Mouse (Mus musculus) heart, postnatal 25 days (tissue): Measurements from ENCODE around the gene Dcxr. TPM values are rescaled to one million over a fixed set of nuclear protein-coding genes. Genes with fewer than 3 reads are reported as not detected.

Experiments
- DNase-seq: peaks from one replicate; pipeline ENCODE4 v3.0.0; 2022; ENCODE audit warnings: low spot score
- intact Hi-C: fragments of 180-260 bp; cut with DNase I; formaldehyde crosslinking; loops from one replicate; pipeline ENCODE4 v1.15.1; 2025
- total RNA-seq, 2 experiments: library from RNA; stranded (reverse); gene quantifications; 2 replicates each; pipeline ENCODE4 v1.2.3; 2021

Gene Dcxr
- total RNA-seq, 2 experiments from 2014 or later, result 6.8 to 7.5 TPM

GRCm38 (mm10) chr11:120712771-120713568 lies 14.1 kb downstream of the Dcxr start:
- peak; percentile 24 for DNase-seq
- intact Hi-C loops, result loop anchor here (1.0 to 10.0 kb wide), 4 partner anchors 54 to 198 kb away; partner anchors contain the start of gene Sirt7

- DNase-seq, result no peak
Observed at GRCm38 (mm10) chr11:120711980-120712604, 15.0 kb downstream of the Dcxr start.

GRCm38 (mm10) chr11:120710672-120711071 lies 16.4 kb downstream of the Dcxr start:
- DNase-seq, result no peak
- intact Hi-C loops, result loop anchor here (10.0 kb wide), 1 partner anchor 196 kb away; no protein-coding TSS in a partner anchor

More at GRCm38 (mm10) chr11:120711980-120712604, 15.0 kb downstream of the Dcxr start:
- intact Hi-C loops, result loop anchor here (1.0 to 10.0 kb wide), 4 partner anchors 53 to 197 kb away; partner anchors contain the start of gene Sirt7

- DNase-seq, result no peak
- intact Hi-C loops, result no loop called here
Observed at GRCm38 (mm10) chr11:120709551-120709950, 17.5 kb downstream of the Dcxr start.

GRCm38 (mm10) chr11:120707969-120708368 lies 19.1 kb downstream of the Dcxr start:
- DNase-seq, result no peak
- intact Hi-C loops, result no loop called here

GRCm38 (mm10) chr11:120707225-120707624 lies 19.9 kb downstream of the Dcxr start:
- intact Hi-C loops, result no loop called here
- DNase-seq, result no peak

GRCm38 (mm10) chr11:120706120-120706519 lies 21.0 kb downstream of the Dcxr start:
- intact Hi-C loops, result no loop called here
- no peak for DNase-seq

GRCm38 (mm10) chr11:120704486-120705325 lies 22.4 kb downstream of the Dcxr start:
- no peak for DNase-seq
- intact Hi-C loops, result no loop called here

GRCm38 (mm10) chr11:120703696-120704454 lies 23.2 kb downstream of the Dcxr start:
- DNase-seq, result no peak
- intact Hi-C loops, result no loop called here

GRCm38 (mm10) chr11:120697741-120698140 lies 29.3 kb downstream of the Dcxr start:
- intact Hi-C loops, result no loop called here
- peak; percentile 59 for DNase-seq

- intact Hi-C loops, result no loop called here
- DNase-seq, result no peak
Observed at GRCm38 (mm10) chr11:120696568-120696967, 30.5 kb downstream of the Dcxr start.

- intact Hi-C loops, result no loop called here
- DNase-seq, result no peak
Observed at GRCm38 (mm10) chr11:120695641-120696040, 31.4 kb downstream of the Dcxr start.

GRCm38 (mm10) chr11:120695184-120695583 lies 31.9 kb downstream of the Dcxr start:
- intact Hi-C loops, result no loop called here
- no peak for DNase-seq

GRCm38 (mm10) chr11:120693461-120693860 lies 33.6 kb downstream of the Dcxr start:
- DNase-seq, result no peak
- intact Hi-C loops, result no loop called here

GRCm38 (mm10) chr11:120692471-120693011 lies 34.5 kb downstream of the Dcxr start:
- intact Hi-C loops, result no loop called here
- no peak for DNase-seq

GRCm38 (mm10) chr11:120689365-120689764 lies 37.7 kb downstream of the Dcxr start:
- intact Hi-C loops, result no loop called here
- no peak for DNase-seq

GRCm38 (mm10) chr11:120686650-120687272 lies 40.3 kb downstream of the Dcxr start:
- no peak for DNase-seq
- intact Hi-C loops, result no loop called here

GRCm38 (mm10) chr11:120684660-120685059 lies 42.4 kb downstream of the Dcxr start:
- no peak for DNase-seq

GRCm38 (mm10) chr11:120684086-120684485 lies 43.0 kb downstream of the Dcxr start:
- intact Hi-C loops, result no loop called here
- no peak for DNase-seq

More at GRCm38 (mm10) chr11:120684660-120685059, 42.4 kb downstream of the Dcxr start:
- intact Hi-C loops, result no loop called here
